Mouse (Mus musculus) olfactory bulb, adult 2 months (tissue): ENCODE measurements at regions not wholly inside any gene's neighbourhood (a gene's known extent, or its start where the extent isn't known, plus 50 kb on each side); places are given as distances from the start of the nearest gene placed in this dataset.

Source experiments
- CTCF ChIP-seq: fragments of 200-500 bp; IDR thresholded peaks from 2 replicates; pipeline ENCODE4 v1.5.1; 2012; ENCODE audit warnings: low read depth, mild to moderate bottlenecking, low read length, moderate library complexity; ENCODE audit not compliant: insufficient read depth
- POLR2A ChIP-seq: fragments of 200-500 bp; IDR thresholded peaks from 2 replicates; pipeline ENCODE4 v1.6.1; 2012; ENCODE audit warnings: mild to moderate bottlenecking, low read depth, low read length, moderate library complexity; ENCODE audit not compliant: insufficient read depth

GRCm38 (mm10) chr13:101527691-101528090 is 240.3 kb downstream of the Pik3r1 start:
- TF ChIP-seq CTCF = no peak
- TF ChIP-seq POLR2A = no peak
